Mouse (Mus musculus) embryonic fibroblast, embryonic 13.5 days (primary cell): ENCODE data around the gene Vwa3b. TPM values are rescaled to one million over a fixed set of nuclear protein-coding genes. Genes with fewer than 3 reads are reported as not detected.

ENCODE experiments used
- H3K27ac ChIP-seq: 2 replicates; pipeline ENCODE4 v1.5.1; 2012; ENCODE audit warnings: low read length, control low read depth, inconsistent platforms; ENCODE audit not compliant: insufficient read depth
- H3K4me1 ChIP-seq: 2 replicates; pipeline ENCODE4 v1.6.1; 2011; ENCODE audit warnings: low read length; ENCODE audit not compliant: control insufficient read depth, insufficient read depth
- H3K4me3 ChIP-seq: 2 replicates; pipeline ENCODE4 v1.5.1; 2011; ENCODE audit warnings: mild to moderate bottlenecking, control low read depth, low read length; ENCODE audit not compliant: insufficient read depth
- CTCF ChIP-seq: IDR thresholded peaks from 2 replicates; pipeline ENCODE4 v1.5.1; 2011; ENCODE audit warnings: mild to moderate bottlenecking, control low read depth, low read length, moderate library complexity, borderline replicate concordance; ENCODE audit not compliant: insufficient read depth
- POLR2A ChIP-seq: IDR thresholded peaks from 2 replicates; pipeline ENCODE4 v1.6.1; 2011; ENCODE audit warnings: low read depth, mild to moderate bottlenecking, control low read depth, low read length, moderate library complexity
- polyA plus RNA-seq: library from polyadenylated mRNA; stranded (reverse); fragments of >200 nt; gene quantifications from 2 replicates; pipeline ENCODE4 v1.2.4, GENCODE M21; 2011; ENCODE audit warnings: low read depth; ENCODE audit not compliant: missing spikeins, insufficient read length

Gene Vwa3b
- polyA plus RNA-seq: 0.39 TPM in 1 of 2 replicates, not detected in the other

DNA sequence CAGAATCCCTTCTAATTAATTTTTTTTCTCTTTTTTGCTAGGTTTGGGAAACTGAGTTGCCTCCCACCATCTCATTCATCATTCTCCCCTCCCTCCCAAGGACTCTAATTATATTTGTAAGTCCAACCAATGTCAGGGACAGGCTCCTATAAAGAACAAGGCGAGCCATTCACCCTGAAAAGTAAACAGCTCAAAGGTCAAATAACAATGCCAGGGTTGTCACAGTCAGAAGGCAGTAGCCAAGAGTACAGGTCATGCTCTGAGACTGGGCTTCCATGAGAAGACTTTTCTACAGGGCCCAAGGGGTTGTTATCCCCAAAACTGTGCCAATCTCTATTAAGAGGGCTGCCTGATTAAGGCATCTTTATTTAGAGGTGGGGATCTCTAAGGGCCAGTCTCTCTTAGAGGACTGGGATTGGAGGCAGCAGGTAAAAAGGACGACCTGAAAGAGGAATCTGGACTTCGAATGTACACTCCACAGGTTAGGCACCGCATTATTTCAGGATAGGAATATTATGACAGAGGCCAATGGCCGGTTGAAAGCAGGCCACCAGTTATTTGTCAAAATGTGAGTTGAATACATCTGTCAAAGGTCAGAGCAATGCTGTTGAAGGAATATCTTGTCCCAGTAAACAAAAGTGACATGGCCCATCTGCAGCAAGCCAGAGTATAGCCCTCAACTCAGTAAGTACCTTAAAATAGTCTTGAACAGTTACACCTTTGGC is at the start of gene Vwa3b:
Gene Vwa3b, plus strand, starts transcription at position 635 of the 725 bp plus-strand sequence.
- Histone ChIP-seq H3K27ac (no peak within 1 kb of the TSS), H3K4me3 (no peak within 1 kb of the TSS), H3K4me1 (no peaks in the 10 kb centered on the region)
- TF ChIP-seq CTCF (no peak), POLR2A (no peak)

- H3K27ac ChIP-seq: no peak overlapping the region
- no peak overlapping the region for H3K4me3 ChIP-seq
- no peaks in the 10 kb centered on the region for H3K4me1 ChIP-seq
- TF ChIP-seq POLR2A (no peak), CTCF (no peak)
Observed at GRCm38 (mm10) chr1:36976770-36977169, 49.6 kb upstream of the Vwa3b start.

DNA sequence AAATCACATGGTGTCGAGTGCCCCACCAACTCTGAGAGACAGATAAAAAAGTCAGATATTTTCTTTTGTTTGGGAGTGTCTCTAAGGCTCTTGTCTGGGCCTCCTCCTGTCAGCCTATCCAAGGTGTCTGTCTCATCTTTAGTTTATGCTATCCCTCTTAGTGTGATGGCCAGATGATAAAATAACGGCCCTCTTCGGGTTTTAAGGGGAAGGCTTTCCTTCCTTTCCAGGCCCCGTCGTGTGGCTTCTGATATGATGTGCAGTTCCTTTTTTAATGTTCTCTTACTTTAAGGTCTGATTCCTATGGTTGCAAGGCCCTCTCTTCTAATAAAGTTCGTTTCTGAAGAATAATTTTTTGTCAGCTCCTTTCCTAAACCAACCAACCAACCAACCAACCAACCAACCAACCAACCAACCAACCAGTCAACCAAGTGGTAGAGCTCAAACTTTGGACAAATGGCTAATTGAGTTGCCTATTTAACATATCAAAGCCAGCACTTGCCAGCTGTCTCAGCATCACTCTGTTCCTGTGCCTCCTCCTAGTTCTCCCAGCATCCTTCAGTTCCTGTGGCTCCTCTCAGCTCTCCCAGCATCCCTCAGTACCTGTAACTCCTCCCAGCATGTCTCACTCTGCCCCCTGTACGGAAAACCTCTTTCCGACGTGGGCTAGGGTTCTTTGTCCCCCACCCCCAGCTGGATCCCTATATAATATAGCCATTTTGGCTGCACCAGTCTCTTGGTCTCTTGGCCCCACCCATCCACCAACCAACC is 44.0 kb upstream of the Vwa3b start:
- no peak for TF ChIP-seq POLR2A
- TF ChIP-seq CTCF: no peak
- Histone ChIP-seq H3K27ac (no peak overlapping the region), H3K4me3 (no peak overlapping the region), H3K4me1 (no peaks in the 10 kb centered on the region)

DNA sequence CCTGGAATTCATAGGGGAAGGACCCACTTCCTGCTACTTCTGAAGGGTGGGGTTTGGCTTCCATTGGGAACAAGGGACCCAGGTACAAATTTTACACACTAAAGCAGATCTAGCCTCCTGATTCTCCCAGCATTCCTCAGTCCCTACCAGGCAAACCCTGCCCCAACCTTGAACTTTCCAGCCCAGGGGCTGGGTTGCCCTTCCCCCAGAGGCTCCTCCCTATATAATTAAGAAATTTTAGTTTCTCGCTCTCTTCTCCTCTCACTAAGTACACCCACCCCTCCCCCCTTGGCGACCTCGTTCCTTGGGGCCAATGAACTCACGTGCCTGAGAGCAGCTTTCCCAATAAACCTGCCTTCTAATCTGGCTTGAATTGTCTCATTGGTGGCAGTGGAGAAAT is 42.6 kb upstream of the Vwa3b start:
- TF ChIP-seq CTCF: no peak
- TF ChIP-seq POLR2A: no peak
- no peak overlapping the region for H3K27ac ChIP-seq
- H3K4me1 ChIP-seq: no peaks in the 10 kb centered on the region
- H3K4me3 ChIP-seq: no peak overlapping the region

GRCm38 (mm10) chr1:36984406-36984805 is 42.0 kb upstream of the Vwa3b start:
- Histone ChIP-seq H3K4me3 (no peak overlapping the region), H3K27ac (no peak overlapping the region), H3K4me1 (no peaks in the 10 kb centered on the region)
- no peak for TF ChIP-seq POLR2A
- TF ChIP-seq CTCF: no peak

GRCm38 (mm10) chr1:36985896-36986295 is 40.5 kb upstream of the Vwa3b start:
- no peak overlapping the region for H3K27ac ChIP-seq
- TF ChIP-seq CTCF (no peak), POLR2A (no peak)
- H3K4me1 ChIP-seq: no peaks in the 10 kb centered on the region
- H3K4me3 ChIP-seq: no peak overlapping the region

GRCm38 (mm10) chr1:36986396-36987160 is 39.8 kb upstream of the Vwa3b start:
- Histone ChIP-seq H3K4me3 (no peak overlapping the region), H3K27ac (no peak overlapping the region), H3K4me1 (no peaks in the 10 kb centered on the region)
- TF ChIP-seq CTCF (no peak), POLR2A (no peak)

GRCm38 (mm10) chr1:36987172-36988148 is 38.9 kb upstream of the Vwa3b start:
- no peak overlapping the region for H3K27ac ChIP-seq
- TF ChIP-seq CTCF (no peak), POLR2A (no peak)
- no peaks in the 10 kb centered on the region for H3K4me1 ChIP-seq
- no peak overlapping the region for H3K4me3 ChIP-seq

GRCm38 (mm10) chr1:36988161-36988560 is 38.2 kb upstream of the Vwa3b start:
- no peak overlapping the region for H3K4me3 ChIP-seq
- no peak overlapping the region for H3K27ac ChIP-seq
- no peak for TF ChIP-seq POLR2A
- TF ChIP-seq CTCF: no peak
- no peaks in the 10 kb centered on the region for H3K4me1 ChIP-seq
